Mouse (Mus musculus) frontal cortex, postnatal 14 days (tissue): Measurements from ENCODE around the gene Fads2.
"Not testable (repeated sequence)": the region's sequence is repeated elsewhere in the genome, so short reads cannot be mapped to it uniquely, and the experiment has no call there.

Experiments used
- DNase-seq, 2 experiments: peaks; one replicate each; pipeline ENCODE4 v3.0.0; 2022; ENCODE audit warnings: low spot score in 2 of 2

Fads2 gene

DNA sequence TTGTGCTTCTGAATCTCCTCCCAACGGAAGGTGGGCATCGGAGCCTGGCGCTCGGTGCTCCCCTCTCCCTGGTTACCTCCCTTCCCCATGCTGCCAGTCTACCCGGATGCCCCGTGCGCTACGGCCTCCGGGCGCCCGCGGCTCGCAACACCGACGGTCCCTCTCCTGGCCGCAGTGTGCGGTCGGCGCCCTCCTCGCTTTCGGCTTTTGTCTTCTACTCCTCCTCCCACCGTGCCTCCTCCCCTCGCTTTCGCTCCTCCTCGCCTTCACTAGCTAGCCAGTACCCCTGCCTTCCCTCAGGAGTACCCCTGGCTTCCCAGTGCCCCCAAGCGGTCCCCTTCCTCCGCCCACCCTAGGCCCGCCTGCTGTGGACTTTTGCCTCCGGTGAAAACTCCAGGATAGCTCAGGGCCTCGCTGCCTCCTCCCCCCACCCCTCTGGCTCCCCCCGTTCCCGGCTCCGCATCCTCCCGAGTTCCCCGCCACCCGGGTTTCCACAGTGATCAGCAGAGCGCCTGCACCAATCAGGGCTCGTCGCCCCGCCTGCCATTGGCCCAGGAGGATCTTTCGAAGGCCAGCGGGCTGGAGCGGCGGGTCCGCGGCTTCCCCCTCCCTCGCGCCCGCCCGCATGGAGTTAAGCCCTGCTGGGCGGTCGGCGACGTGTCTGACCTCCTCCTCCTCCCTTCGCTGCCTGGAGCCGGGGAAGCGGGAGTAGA lies at the start of gene Fads2:
Fads2 (minus strand) TSS at position 406 of the 713 bp plus-strand sequence.
- DNase-seq: peak; percentile 86 to 90

DNA sequence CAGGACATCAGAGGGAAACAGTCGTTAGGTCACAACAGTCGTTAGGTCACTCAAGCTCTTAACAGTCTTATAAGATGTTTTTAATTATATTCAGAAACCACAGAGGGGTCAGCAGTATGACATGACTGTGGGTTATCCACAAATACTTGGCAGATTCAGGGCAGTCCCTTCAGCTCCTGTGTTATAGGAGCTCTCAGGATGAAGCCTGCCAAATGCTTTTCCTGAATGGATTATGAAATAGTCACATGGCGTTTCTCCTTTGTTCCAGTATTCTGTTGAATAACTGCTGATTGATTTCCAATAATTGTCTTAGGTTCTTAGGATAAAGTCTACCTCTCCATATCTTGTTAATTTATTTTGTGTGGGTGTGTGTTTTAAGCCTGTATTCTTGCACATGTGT lies 47.6 kb upstream of the Fads2 start:
- no peak for DNase-seq

DNA sequence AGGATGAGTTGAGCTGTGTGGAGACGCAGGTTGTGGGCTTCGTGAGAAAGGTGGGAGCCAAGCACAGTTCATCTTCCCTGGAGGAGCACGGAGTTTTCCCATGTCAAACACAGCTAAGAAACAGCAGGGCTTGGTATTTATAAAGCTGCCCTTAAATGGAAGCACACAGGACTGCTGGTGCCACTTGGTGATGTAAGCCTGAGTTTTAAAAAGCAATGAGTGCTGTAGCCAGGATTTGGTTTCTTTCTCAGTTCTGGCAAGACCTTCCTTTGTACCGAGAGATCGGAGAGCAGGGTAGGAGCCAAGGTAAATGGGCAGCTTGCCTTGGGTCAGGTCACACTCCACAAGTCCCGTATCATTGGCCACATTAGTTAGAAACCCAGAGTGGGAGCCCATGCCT lies 47.0 kb upstream of the Fads2 start:
- DNase-seq: no peak

DNA sequence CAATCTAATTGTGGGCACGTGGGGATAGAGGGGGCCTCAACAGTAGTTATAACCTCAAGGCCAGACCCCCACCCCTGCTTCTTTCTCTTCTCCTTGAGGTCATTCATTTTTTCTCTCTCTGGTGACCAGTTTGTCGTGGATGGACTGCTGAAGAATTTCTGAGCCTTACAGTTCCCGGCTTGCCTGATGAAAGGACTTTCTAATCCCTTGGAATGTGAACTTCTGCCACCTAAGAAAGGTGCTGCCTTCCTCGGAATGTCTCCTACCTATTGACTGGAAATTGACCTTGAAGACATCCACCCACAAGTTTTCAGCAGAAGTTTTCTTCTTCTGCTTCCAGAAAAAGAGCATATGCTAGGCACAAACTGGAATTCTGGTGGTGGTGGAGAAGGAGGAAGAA lies 42.9 kb upstream of the Fads2 start:
- DNase-seq: no peak

DNA sequence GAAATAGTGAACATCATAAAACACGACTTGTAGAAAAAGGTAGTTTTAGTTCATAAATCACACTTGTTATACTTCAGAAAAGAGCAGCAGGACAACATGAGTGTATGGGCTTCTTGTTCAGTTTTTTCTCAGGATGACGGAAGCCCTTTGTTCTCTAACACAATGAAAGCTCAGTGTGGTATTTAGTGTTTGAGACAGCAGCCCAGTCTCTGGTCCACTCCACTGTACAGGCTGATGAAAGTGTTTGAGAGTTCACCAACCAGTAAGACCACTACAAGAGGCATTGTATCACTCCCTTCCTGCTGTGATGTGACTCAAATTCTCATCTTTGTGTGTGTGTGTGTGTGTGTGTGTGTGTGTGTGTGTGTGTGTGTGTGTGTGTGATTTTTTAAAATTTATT lies 42.1 kb upstream of the Fads2 start:
- no peak for DNase-seq

DNA sequence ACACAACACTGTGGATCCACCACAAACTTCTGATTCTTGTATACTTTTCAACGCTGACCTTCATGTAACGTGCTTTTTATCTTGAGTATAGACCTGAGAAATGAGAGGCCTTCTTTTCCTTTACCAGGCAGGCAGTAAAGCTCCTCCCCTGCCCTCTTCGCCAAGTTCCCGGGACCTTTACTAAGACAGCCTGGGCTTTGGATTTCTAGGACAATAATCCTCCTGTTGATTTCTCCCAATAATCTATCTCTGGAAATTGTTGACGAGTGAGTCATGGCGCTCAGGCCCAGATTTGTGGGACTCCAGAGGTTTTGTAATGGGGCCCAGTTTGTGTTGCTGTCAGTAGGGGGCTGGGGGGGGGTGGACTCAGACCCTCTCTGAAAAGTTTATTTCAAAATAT lies 38.2 kb upstream of the Fads2 start:
- DNase-seq: no peak

DNA sequence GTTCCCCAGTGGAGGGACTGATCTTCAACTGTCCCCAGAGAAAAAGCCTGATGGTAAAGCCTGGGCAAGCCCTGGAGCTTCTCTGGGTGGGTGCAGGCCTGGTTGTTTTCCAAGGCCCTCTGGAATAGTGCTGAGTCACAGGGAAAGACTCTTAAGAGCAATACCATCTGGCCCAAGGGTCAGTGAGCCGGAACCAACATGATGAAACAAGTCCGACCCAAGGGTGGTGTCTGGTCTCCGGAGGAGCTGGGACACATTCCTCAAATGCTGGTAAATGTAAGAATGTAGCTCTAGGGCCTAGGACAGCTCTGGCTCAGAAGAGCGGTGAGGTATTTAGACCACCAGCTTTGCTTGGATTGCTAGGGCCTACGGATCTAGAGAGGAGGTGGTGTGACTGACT lies 35.9 kb upstream of the Fads2 start:
- DNase-seq: no peak

DNA sequence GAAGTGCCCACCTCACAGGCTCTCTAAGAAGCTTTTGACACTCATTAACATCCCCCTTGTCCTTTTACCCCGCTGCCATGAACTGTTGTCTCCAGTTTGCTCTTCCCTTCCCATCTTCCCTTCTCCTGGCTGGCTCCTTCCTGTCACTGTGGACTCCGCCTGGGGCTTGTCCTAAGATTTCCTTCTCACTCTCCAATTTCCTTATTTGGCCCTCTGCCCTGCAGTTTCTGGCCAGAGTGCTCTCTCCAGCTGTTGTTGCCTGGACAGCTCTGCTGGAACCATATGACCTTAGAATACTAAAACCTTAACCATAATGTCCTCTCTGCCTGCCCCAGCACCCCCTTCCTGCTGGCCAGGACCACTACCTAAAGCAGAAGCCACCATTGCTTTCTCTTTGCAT lies 33.1 kb upstream of the Fads2 start:
- DNase-seq: no peak

DNA sequence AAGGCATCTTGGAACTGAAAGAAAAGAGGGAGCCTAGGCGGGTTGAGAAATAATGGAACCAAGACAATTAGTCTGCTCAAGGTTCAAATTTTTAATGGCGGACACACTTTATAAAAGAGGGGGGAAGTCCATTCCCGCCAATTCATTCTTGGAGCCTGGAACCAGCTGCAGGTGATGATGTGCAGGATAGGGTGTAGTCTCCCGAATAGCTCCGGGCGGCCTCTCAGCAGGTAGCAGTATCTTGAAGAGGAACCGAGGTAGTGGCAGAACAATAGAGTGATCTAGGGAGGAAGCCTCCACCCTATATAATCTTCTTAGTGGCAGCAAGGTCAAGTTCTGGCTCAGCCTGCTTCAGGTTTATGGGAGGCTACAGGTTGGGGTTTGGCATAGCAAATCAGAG lies 28.0 kb upstream of the Fads2 start:
- DNase-seq: not testable (repeated sequence)

DNA sequence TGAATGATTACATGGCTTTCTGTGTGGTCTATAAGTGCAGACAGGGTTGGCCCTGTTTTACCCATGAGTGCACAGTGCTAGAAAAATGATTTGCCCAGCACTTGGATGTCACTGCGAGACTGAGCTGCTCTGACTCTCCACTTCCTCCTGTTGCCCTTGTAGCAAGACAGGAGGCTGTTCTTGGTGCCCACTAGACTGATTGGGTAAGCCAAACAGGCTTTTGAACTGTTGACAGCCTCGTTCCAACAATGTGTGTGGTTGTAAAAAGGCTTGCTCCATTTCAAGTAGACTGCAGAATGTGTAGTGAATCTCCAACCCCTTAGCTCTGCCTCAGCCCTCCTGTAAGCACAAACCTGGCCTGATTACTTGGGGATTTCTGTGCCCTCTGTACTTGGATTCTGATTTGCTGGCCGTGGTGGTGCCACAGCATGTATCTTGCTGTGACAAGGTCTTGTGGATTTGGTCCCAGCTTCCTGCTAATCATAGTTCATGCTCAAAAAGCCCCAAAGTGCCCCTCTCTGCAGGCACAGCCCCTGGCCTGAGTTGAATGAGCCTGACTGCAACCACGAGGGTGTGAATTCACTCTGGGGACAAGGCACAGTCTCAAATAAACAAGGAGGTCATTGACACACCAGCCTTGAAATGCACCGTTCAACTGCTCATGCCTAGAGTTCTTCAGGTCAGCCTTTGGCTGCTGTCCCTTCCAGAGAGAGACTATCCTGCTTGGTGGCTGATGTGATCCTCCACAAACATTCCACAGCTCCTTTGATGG lies 25.1 kb upstream of the Fads2 start:
- no peak for DNase-seq

DNA sequence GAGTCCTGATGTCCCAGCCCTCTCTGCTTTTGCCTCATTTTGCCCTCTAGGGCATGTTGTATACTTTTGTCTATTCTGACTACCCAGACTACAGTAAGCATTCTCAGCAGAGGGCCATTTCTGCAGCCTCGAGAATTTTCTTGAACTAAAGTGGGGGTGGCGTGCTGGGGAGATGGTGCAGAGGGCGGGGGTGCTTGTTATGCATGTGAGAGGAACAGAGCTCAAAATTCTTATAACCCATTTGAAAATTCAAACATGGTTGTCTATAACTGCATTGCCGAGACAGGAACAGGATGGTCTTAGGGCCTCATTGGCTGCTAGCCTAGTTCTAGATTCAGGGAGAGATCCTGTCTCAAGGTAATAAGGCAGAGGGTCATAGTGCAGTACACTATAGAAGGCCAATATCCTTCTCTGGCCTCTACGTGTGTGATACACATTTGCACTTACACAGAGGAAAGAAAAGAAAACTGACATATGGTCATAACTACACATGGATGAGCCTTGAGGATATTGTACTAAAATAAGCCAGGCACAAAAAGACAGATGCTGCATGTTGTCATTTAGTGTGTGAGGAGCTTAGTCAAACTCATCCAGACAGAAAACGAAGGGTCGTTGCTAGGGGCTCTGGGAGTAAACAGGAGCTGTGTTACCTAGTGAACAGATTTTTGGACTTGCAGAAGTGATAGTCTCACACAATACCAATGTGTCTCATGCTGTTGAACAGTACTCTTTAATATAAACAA lies 22.5 kb upstream of the Fads2 start:
- DNase-seq: no peak

DNA sequence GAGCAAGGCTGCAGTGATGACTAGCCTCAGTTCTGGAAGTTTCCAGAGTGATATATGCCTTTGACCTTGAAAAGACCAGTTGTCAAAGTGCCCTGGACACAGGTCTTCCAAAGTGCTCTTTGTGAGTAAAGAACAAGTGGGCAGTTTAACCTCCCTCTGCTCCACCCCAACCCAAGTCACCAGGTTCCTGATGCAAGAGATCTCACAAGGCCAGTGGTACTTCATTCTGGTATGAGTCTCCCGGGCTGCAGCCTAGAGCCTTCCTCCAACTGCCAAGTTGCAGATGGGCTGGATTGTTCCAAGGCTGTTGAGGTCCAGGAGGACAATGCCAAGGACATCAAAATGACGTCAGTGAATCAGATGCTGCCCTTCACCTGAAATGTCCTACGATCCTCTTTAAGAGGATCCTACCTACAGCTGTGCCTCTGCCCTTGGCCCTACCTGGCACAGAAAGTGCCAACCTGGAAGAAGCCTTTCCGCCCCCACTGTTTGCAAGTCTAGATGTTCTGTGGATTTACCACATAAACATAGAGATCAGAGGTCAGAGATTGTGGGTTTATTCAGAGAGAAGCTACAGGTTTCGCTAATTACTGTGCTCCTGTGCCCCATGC lies 20.6 kb upstream of the Fads2 start:
- DNase-seq: no peak

DNA sequence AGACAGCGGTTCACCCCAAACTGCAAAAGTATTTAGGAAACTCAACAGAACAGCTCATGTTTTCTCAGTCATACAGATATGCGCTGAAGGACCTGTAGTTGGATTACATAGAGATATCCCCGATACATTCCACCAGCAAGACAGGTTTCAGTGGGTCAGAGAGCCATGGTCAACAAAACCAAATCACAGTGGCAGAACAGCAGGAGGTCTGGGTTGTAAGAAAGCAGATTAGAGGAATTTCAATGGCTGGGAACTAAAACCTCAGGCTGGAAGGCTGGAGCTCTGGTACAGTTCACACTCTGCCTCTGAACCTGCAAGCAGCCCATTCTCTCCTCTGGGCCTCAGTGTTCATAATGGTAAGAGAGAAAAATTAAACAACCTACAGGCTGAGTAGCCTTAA lies 15.1 kb upstream of the Fads2 start:
- DNase-seq: no peak

DNA sequence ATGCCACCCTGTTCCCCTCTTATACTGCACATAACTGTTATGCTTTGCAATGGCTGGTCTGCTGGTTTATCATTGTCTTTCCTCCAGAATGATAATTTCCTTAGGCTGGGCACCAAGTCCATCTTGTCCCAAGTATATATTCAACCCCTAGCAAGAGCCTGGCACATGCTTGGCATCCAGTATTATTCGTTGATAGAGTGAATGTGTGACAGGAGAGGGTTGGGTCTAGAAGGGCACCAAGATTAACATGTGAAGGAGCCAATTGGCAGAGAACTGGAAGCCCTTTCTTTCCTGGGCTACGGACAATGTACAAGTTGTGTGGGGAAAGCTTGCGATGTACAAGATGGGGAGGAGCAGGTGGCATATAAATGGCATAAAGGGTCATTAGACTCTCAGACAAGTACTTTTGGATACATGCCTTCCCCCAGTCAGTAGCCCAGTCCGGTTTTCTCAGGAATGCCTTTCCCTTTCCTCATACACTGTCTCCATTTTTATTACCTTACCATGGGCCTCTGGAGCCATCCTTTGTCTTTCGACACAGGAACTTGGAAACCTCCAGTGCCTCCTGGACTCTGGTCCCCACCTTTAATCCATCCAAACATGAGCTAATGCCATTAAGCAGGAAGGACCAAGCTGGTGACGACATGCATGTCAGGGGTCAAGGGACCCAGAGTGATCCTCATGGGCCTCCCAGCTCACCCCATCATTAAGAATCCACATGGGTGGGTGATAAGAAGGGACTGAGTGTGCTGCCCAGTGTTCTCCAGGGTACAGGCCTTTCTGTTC lies 14.0 kb upstream of the Fads2 start:
- no peak for DNase-seq

DNA sequence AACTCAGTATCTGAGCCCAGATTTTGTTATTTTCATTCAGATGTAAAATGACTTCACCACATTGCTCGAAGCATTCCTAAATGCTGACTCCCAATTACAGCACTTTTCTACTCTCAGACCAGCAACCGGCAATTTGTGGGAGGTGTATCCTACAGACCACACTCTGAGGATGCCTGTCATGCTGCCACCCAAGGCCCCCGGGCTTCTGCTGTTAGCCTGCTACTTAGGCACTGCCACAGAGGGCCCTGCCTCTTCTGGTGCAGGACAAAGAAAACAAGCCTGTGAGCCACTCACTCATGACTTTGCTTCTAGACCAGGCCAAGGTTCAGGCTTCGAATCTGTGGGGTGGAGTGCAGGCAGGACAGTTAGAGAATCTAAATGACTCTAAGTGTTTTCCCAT lies 11.4 kb upstream of the Fads2 start:
- no peak for DNase-seq

DNA sequence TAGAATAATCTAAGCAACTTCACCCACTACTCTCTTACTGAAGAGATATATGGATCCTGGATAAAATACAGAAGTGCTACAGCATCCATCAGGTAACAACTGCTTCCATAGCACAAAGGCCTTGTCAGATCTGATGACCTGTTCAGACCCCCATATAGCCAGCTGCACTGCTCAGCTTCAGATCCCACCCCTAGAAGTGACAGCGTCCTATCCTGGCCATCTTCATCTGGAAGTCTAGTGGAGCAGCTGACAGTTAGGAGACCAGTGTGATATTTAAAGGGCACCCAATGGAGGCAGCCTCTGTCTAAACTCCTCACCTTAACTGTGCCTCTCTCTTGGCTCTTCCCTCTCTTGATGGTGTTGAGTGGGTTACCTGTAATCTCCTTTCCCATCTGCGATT lies 7.1 kb upstream of the Fads2 start:
- DNase-seq: no peak

DNA sequence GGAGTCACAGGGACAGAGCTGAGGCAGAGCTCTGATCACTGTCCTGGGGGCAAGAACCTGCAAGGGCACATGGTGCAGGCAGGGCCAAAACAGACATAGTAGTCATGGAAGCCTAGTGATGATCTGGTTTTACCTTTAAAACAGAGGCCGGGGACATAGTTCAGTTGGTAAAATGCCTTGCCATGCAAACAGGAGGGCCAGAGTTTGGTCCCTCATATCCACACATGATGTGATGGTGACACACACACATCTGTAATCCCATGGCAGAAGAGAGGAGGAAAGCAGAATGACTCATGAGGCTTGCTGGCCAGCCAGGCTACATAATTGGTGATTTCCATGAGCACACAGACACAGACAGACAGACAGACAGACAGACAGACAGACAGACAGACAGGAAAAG lies 6.6 kb upstream of the Fads2 start:
- DNase-seq: no peak

DNA sequence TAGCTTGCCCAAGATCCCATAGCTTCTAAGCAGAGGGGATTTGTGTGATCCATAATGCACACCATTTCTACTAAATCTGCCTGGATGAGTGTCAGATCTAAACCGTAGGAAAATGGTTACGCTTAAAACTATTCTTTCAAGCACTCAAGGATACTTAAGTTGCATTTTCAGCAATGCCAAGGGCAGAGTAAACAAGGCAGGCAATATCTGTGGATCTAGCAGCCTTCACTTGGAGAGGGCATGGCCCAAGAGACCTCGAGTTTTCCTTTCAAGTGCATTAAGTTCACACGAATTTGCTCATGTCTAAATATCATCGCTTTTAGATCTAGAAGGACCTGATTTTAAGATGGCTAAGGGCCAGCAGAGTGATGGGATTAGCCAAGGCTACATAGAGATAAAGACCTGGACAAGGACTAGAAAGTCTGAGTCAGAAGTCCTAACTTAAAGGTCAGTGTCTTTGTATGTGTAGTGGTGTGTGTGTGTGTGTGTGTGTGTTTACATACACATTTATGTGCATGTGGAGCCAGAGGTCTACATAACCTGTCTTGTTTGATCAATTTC lies 5.6 kb upstream of the Fads2 start:
- DNase-seq: no peak

DNA sequence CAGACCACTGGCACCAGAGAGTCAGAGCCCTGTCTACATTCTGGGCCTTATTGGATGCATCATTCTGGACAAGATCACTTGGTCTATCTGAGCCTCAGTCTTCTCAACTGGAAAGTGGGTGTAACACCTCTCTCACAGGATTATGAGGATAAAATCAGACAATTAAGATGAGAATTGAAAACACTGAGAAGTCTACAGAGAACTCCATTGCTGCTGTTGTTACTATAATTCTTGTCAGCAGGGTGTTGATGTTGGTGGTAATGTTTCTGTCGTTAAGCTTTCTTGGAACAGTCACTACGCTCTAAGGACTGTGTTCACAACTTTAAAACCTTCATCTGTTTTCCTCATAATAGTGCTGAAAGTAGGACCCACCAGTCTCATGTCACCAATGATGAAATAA lies 5.1 kb upstream of the Fads2 start:
- DNase-seq: no peak

DNA sequence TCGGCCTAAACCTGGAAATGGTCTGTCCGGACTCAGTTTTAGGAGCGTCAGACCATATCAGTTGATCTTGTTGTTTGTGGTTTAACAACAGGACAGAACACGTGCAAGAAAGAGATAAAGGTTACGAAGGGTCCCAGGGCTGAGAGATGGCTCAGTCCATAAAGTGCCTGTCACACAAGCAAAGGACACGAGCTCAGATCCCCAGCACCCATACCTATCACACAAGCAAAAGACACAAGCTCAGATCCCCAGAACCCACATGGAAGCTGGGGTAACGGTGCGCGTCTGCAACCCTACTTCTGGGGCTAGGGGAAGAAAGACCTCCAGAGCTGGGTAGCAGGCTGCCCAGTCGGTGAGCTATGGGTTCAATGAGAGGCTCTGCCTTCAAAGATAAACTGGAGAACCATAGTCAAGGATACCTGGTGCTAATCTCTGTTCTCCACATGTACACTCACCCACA lies 3.5 kb upstream of the Fads2 start:
- no peak for DNase-seq

DNA sequence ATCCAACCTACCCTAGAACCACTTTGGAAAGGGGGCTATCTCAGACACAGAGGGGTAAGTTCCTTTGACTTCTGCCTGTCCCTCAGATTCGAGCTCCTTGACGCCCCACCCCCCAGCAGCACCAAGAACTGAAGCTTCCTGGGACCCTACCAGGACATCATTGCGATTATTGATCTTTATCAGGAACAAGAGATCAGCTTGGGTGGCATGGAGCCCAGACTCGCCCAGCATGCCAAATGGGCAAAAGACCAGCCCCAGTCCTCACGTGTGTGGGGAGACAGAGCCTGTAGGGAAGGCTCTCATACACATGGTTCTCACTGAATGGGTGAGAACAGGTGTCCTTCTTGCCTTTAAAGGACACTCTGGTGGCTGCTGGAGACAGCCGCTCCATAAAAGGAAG lies 2.7 kb upstream of the Fads2 start:
- DNase-seq: no peak
